ENCODE assay signal across 9 mouse cellular contexts in the genomic region with DNA sequence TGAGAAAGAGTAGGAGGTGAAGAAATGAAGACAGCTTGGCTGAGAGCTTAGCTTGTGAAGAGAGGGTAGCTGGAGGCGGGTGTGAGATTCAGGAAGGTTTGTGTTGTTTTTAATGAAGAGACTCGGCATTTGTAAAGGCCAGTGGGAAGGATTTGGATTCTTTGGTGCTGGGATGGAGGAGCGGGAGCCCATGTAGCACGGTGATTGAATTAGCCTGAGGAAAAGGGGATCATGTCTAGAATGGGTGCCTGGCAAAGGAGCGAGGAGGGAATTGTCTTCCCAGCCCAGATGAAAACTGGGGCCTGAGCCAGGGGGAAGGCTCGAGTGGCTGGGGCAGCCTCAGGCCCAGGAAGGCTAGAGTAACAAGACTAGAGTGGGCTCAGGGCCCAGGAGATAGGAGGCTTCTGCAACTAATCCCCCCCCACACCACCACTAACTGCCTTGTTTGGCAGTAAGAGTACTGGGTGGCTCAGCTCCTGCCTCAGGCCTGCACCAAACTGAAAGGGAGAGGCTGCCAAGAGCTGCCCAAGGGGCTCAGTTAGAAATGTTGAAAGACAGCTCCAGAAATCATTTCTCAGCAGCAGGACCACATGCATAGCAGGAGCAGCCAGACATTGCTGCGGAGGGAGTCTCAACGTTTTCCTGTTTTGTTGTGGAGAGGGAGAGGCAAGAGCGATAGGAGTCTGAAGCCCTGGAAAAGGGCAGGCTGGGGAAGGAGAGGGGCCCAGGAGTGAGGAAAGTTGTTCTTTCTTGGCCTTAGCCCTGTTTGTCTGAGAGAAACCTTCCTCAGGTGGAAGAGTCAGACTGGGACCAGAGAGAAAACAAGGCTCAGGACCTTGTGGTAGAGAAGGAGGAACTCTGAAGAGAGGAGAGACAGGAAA. TPM values are rescaled to one million over a fixed set of nuclear protein-coding genes. Genes with fewer than 3 reads are reported as not detected.
A peak's percentile ranks its signal among the peaks of the same experiment; 100 is the strongest.
DNase-seq lines count a peak whose midpoint lies in the region; ATAC-seq lines count a peak whose summit lies in the region.
"Had no signal": no experiment of that assay in that cellular context is flagged by ENCODE, and none has a peak within 500 bp of the region (broad histone marks: within the 10 kb centered on the region; RNA-seq: fewer than 3 reads in every experiment).

No protein-coding gene starts in this region.

- no peak overlapping the region for H3K9ac ChIP-seq in forebrain, embryonic 12.5 days
- no peak overlapping the region; the same call in 1 of the 2 replicates for H3K9ac ChIP-seq in forebrain, embryonic 11.5 days (ENCODE audit: low read length)
- peak overlapping the region; percentile 34; the same call in 1 of the 2 replicates for H3K9ac ChIP-seq in embryonic facial prominence, embryonic 14.5 days (ENCODE audit: low read depth, low read length)
- H3K9ac ChIP-seq in heart, embryonic 14.5 days (ENCODE audit: low read length) = peak overlapping the region; percentile 47; the same call in 1 of the 2 replicates
- no peak overlapping the region for H3K9ac ChIP-seq in midbrain, embryonic 14.5 days (replicated peaks; ENCODE audit: low read length)

- peaks cover 7% of the 10 kb centered on the region; the same call in 1 of the 2 replicates for H3K36me3 ChIP-seq in forebrain, embryonic 12.5 days (replicated peaks)
- no peaks in the 10 kb centered on the region; the same call in 1 of the 2 replicates for H3K36me3 ChIP-seq in forebrain, embryonic 11.5 days (ENCODE audit: control insufficient read depth, insufficient read depth, low read length)
- peaks cover 13% of the 10 kb centered on the region; the same call in 1 of the 2 replicates for H3K36me3 ChIP-seq in embryonic facial prominence, embryonic 14.5 days (ENCODE audit: control insufficient read depth, insufficient read depth, low read length)
- H3K36me3 ChIP-seq in heart, embryonic 14.5 days (ENCODE audit: control insufficient read depth, insufficient read depth, low read length) = peaks cover 12% of the 10 kb centered on the region
- peaks cover 10% of the 10 kb centered on the region for H3K36me3 ChIP-seq in midbrain, embryonic 14.5 days (ENCODE audit: control insufficient read depth, insufficient read depth, low read length)

- no peak overlapping the region for H3K4me3 ChIP-seq in forebrain, embryonic 12.5 days (replicated peaks)
- no peak overlapping the region for H3K4me3 ChIP-seq in forebrain, embryonic 11.5 days (ENCODE audit: low read depth, low read length)
- H3K4me3 ChIP-seq in embryonic facial prominence, embryonic 14.5 days (ENCODE audit: low read depth, low read length) = no peak overlapping the region
- H3K4me3 ChIP-seq in heart, embryonic 14.5 days (ENCODE audit: control insufficient read depth in 1 of 2, insufficient read depth in 1 of 2, low read depth in 1 of 2, low read length in 2 of 2) = no peak overlapping the region
- no peak overlapping the region for H3K4me3 ChIP-seq in midbrain, embryonic 14.5 days (replicated peaks; ENCODE audit: low read depth, low read length)

- no peaks in the 10 kb centered on the region for H3K27me3 ChIP-seq in forebrain, embryonic 12.5 days
- no peaks in the 10 kb centered on the region for H3K27me3 ChIP-seq in forebrain, embryonic 11.5 days (ENCODE audit: control insufficient read depth, insufficient read depth, low read length)
- H3K27me3 ChIP-seq in embryonic facial prominence, embryonic 14.5 days (replicated peaks; ENCODE audit: control insufficient read depth, insufficient read depth, low read length) = no peaks in the 10 kb centered on the region
- H3K27me3 ChIP-seq in heart, embryonic 14.5 days (ENCODE audit: control insufficient read depth, insufficient read depth, low read length) = no peaks in the 10 kb centered on the region
- no peaks in the 10 kb centered on the region for H3K27me3 ChIP-seq in midbrain, embryonic 14.5 days (ENCODE audit: control insufficient read depth, insufficient read depth, low read length)
- H3K27me3 ChIP-seq: CH12.LX had no signal

- no peaks in the 10 kb centered on the region for H3K9me3 ChIP-seq in forebrain, embryonic 12.5 days
- H3K9me3 ChIP-seq in forebrain, embryonic 11.5 days (ENCODE audit: control insufficient read depth, low read length) = no peaks in the 10 kb centered on the region
- H3K9me3 ChIP-seq in embryonic facial prominence, embryonic 14.5 days (ENCODE audit: control insufficient read depth, low read length) = no peaks in the 10 kb centered on the region
- H3K9me3 ChIP-seq in heart, embryonic 14.5 days (ENCODE audit: control insufficient read depth, low read length) = no peaks in the 10 kb centered on the region
- no peaks in the 10 kb centered on the region for H3K9me3 ChIP-seq in midbrain, embryonic 14.5 days (ENCODE audit: control insufficient read depth, low read length)

- WGBS in forebrain, embryonic 12.5 days = 67% methylated on average over 9 of the region's 9 CpGs
- WGBS in forebrain, embryonic 11.5 days = 78% methylated on average over 9 of the region's 9 CpGs
- 37% methylated on average over 9 of the region's 9 CpGs for WGBS in embryonic facial prominence, embryonic 14.5 days
- WGBS in heart, embryonic 14.5 days = 53% methylated on average over 9 of the region's 9 CpGs
- 69% methylated on average over 9 of the region's 9 CpGs for WGBS in midbrain, embryonic 14.5 days

- H3K4me2 ChIP-seq in forebrain, embryonic 12.5 days = no peak overlapping the region
- no peak overlapping the region for H3K4me2 ChIP-seq in forebrain, embryonic 11.5 days (ENCODE audit: low read depth, low read length, severe bottlenecking)
- no peak overlapping the region for H3K4me2 ChIP-seq in embryonic facial prominence, embryonic 14.5 days (ENCODE audit: low read depth, low read length)
- no peak overlapping the region for H3K4me2 ChIP-seq in heart, embryonic 14.5 days (ENCODE audit: low read length)
- H3K4me2 ChIP-seq in midbrain, embryonic 14.5 days (ENCODE audit: low read length) = no peak overlapping the region

- intact Hi-C loops in left cerebral cortex, postnatal 10 days (cut with DNase I) = no loop called here

- H3K27ac ChIP-seq in forebrain, embryonic 12.5 days = 0 out of 2 replicates have a peak overlapping the region, but pooled peaks have one; percentile 9
- H3K27ac ChIP-seq in forebrain, embryonic 11.5 days (ENCODE audit: low read depth, low read length) = no peak overlapping the region
- H3K27ac ChIP-seq in embryonic facial prominence, embryonic 14.5 days (replicated peaks; ENCODE audit: low read depth, low read length) = peak overlapping the region; percentile 84
- H3K27ac ChIP-seq in heart, embryonic 14.5 days (replicated peaks in 1 of 2; ENCODE audit: control insufficient read depth in 1 of 2, insufficient read depth in 1 of 2, low read depth in 2 of 2, low read length in 2 of 2) = peak overlapping the region; percentile 80 to 89
- peak overlapping the region; percentile 45 for H3K27ac ChIP-seq in midbrain, embryonic 14.5 days (replicated peaks; ENCODE audit: low read depth, low read length)

- no peaks in the 10 kb centered on the region for H3K4me1 ChIP-seq in forebrain, embryonic 12.5 days
- no peaks in the 10 kb centered on the region for H3K4me1 ChIP-seq in forebrain, embryonic 11.5 days (replicated peaks; ENCODE audit: control insufficient read depth, insufficient read depth, low read length)
- peaks cover 24% of the 10 kb centered on the region for H3K4me1 ChIP-seq in embryonic facial prominence, embryonic 14.5 days (ENCODE audit: control insufficient read depth, insufficient read depth, low read length)
- peaks cover 32 to 36% of the 10 kb centered on the region in 2 experiments for H3K4me1 ChIP-seq in heart, embryonic 14.5 days (ENCODE audit: control insufficient read depth in 2 of 2, insufficient read depth in 2 of 2, low read length in 2 of 2)
- 0 out of 2 replicates have a peak, but pooled peaks cover 4% of the 10 kb centered on the region for H3K4me1 ChIP-seq in midbrain, embryonic 14.5 days (ENCODE audit: control insufficient read depth, insufficient read depth, low read length)

- ATAC-seq in forebrain, embryonic 12.5 days (ENCODE audit: low FRiP score) = no peak
- ATAC-seq in forebrain, embryonic 11.5 days (replicated peaks; ENCODE audit: low FRiP score) = no peak
- peak; percentile 87 for ATAC-seq in embryonic facial prominence, embryonic 14.5 days (ENCODE audit: low read depth)
- peak; percentile 65 for ATAC-seq in heart, embryonic 14.5 days (ENCODE audit: insufficient number of reproducible peaks, insufficient read depth, low FRiP score, low read depth)
- no peak for ATAC-seq in midbrain, embryonic 14.5 days (ENCODE audit: low FRiP score, low TSS enrichment)

- no peak for DNase-seq in forebrain, embryonic 11.5 days (ENCODE audit: low spot score)
- DNase-seq in embryonic facial prominence, embryonic 14.5 days (ENCODE audit: low spot score) = peak; percentile 92
- peak; percentile 56 to 57 for DNase-seq in left cerebral cortex, postnatal 10 days (ENCODE audit: extremely low spot score in 1 of 2, low spot score in 2 of 2)
- peak; percentile 50 for DNase-seq in midbrain, embryonic 14.5 days
- DNase-seq in thymus, postnatal 10 days (ENCODE audit: low spot score in 2 of 2) = no peak
- DNase-seq in spleen, postnatal 36 days (ENCODE audit: low spot score in 2 of 2) = no peak

RNA-seq across cellular contexts. Expression of a gene that starts 11.4 kb away (rescaled TPM):
- polyA plus RNA-seq in forebrain, embryonic 12.5 days (2016; fragmentation: Nextera tagmentation; extraction: Ambion mirVana) = 35.4 and 36.5 TPM in 2 replicates
- 29.8 and 30.7 TPM in 2 replicates for polyA plus RNA-seq in forebrain, embryonic 11.5 days (2014; fragmentation: Nextera tagmentation; extraction: Ambion mirVana)
- polyA plus RNA-seq in embryonic facial prominence, embryonic 14.5 days (2014; fragmentation: Nextera tagmentation; extraction: Ambion mirVana) = 40.6 and 41.3 TPM in 2 replicates
- polyA plus RNA-seq in heart, embryonic 14.5 days (2014; fragmentation: Nextera tagmentation; extraction: Ambion mirVana) = 21.8 and 22.9 TPM in 2 replicates
- 100 to 1,000 TPM; 111 to 114 TPM for total RNA-seq in left cerebral cortex, postnatal 10 days (2021)
- polyA plus RNA-seq in midbrain, embryonic 14.5 days (2014; fragmentation: Nextera tagmentation; extraction: Ambion mirVana) = 46.5 and 56.5 TPM in 2 replicates

RNA-seq across cellular contexts. Expression of a gene that starts 21.3 kb away (rescaled TPM):
- 16.3 and 17.7 TPM in 2 replicates for polyA plus RNA-seq in forebrain, embryonic 12.5 days (2016; fragmentation: Nextera tagmentation; extraction: Ambion mirVana)
- polyA plus RNA-seq in forebrain, embryonic 11.5 days (2014; fragmentation: Nextera tagmentation; extraction: Ambion mirVana) = 17.5 and 21.5 TPM in 2 replicates
- polyA plus RNA-seq in embryonic facial prominence, embryonic 14.5 days (2014; fragmentation: Nextera tagmentation; extraction: Ambion mirVana) = 26.2 and 27.6 TPM in 2 replicates
- 12.7 and 14.3 TPM in 2 replicates for polyA plus RNA-seq in heart, embryonic 14.5 days (2014; fragmentation: Nextera tagmentation; extraction: Ambion mirVana)
- 10 to 100 TPM; 20.5 to 22.2 TPM for total RNA-seq in left cerebral cortex, postnatal 10 days (2021)
- 13.0 and 18.0 TPM in 2 replicates for polyA plus RNA-seq in midbrain, embryonic 14.5 days (2014; fragmentation: Nextera tagmentation; extraction: Ambion mirVana)

RNA-seq across cellular contexts. Expression of a gene that starts 56.5 kb away (rescaled TPM):
- polyA plus RNA-seq in forebrain, embryonic 12.5 days (2016; fragmentation: Nextera tagmentation; extraction: Ambion mirVana) = 21.7 TPM in 2 replicates
- polyA plus RNA-seq in forebrain, embryonic 11.5 days (2014; fragmentation: Nextera tagmentation; extraction: Ambion mirVana) = 17.9 and 18.8 TPM in 2 replicates
- 16.3 and 18.9 TPM in 2 replicates for polyA plus RNA-seq in embryonic facial prominence, embryonic 14.5 days (2014; fragmentation: Nextera tagmentation; extraction: Ambion mirVana)
- 12.1 and 13.5 TPM in 2 replicates for polyA plus RNA-seq in heart, embryonic 14.5 days (2014; fragmentation: Nextera tagmentation; extraction: Ambion mirVana)
- 10 to 100 TPM; 26.2 to 26.6 TPM for total RNA-seq in left cerebral cortex, postnatal 10 days (2021)
- 15.5 and 17.4 TPM in 2 replicates for polyA plus RNA-seq in midbrain, embryonic 14.5 days (2014; fragmentation: Nextera tagmentation; extraction: Ambion mirVana)

RNA-seq across cellular contexts. Expression of a gene that starts 56.9 kb away (rescaled TPM):
- 92.3 and 96.8 TPM in 2 replicates for polyA plus RNA-seq in forebrain, embryonic 12.5 days (2016; fragmentation: Nextera tagmentation; extraction: Ambion mirVana)
- 80.6 and 90.6 TPM in 2 replicates for polyA plus RNA-seq in forebrain, embryonic 11.5 days (2014; fragmentation: Nextera tagmentation; extraction: Ambion mirVana)
- 47.7 and 50.3 TPM in 2 replicates for polyA plus RNA-seq in embryonic facial prominence, embryonic 14.5 days (2014; fragmentation: Nextera tagmentation; extraction: Ambion mirVana)
- polyA plus RNA-seq in heart, embryonic 14.5 days (2014; fragmentation: Nextera tagmentation; extraction: Ambion mirVana) = 42.9 and 45.5 TPM in 2 replicates
- 10 to 100 TPM; 73.9 to 76.4 TPM for total RNA-seq in left cerebral cortex, postnatal 10 days (2021)
- 97.4 and 121 TPM in 2 replicates for polyA plus RNA-seq in midbrain, embryonic 14.5 days (2014; fragmentation: Nextera tagmentation; extraction: Ambion mirVana)

Comparison
In these comparisons a context has a peak if more than half of its experiments do, and no peak if none do; other contexts are left out.
1. ATAC-seq: peak in embryonic facial prominence, embryonic 14.5 days (single experiment) and heart, embryonic 14.5 days (single experiment); none in forebrain, embryonic 12.5 days (single experiment), forebrain, embryonic 11.5 days (single experiment) and midbrain, embryonic 14.5 days (single experiment).
2. H3K9ac ChIP-seq: peak in embryonic facial prominence, embryonic 14.5 days (single experiment) and heart, embryonic 14.5 days (single experiment); none in forebrain, embryonic 12.5 days (single experiment), forebrain, embryonic 11.5 days (single experiment) and midbrain, embryonic 14.5 days (single experiment).
3. DNase-seq: peak in embryonic facial prominence, embryonic 14.5 days (single experiment), left cerebral cortex, postnatal 10 days (2 of 2) and midbrain, embryonic 14.5 days (single experiment); none in forebrain, embryonic 11.5 days (single experiment), thymus, postnatal 10 days (0 of 2) and spleen, postnatal 36 days (0 of 2).